Mouse (Mus musculus): ENCODE measurements at regions not wholly inside any gene's neighbourhood (a gene's known extent, or its start where the extent isn't known, plus 50 kb on each side); places are given as distances from the start of the nearest gene placed in this dataset.
A peak's percentile ranks its signal among the peaks of the same experiment; 100 is the strongest.

GRCm38 (mm10) chr3:39397255-39397654 lies 510.5 kb downstream of the Fat4 start:
- 52% methylated on average over 3 of the region's 3 CpGs for WGBS
- ATAC-seq (ENCODE audit: low FRiP score), result peak; percentile 52; the same call in 1 of the 2 replicates
- Histone ChIP-seq H3K27ac (no peak overlapping the region), H3K4me2 (no peak overlapping the region), H3K36me3 (no peaks in the 10 kb centered on the region), H3K27me3 (no peaks in the 10 kb centered on the region), H3K4me3 (no peak overlapping the region), H3K9me3 (no peaks in the 10 kb centered on the region), H3K9ac (no peak overlapping the region), H3K4me1 (replicated peaks) (no peaks in the 10 kb centered on the region)

GRCm38 (mm10) chr3:39397677-39398076 lies 510.9 kb downstream of the Fat4 start:
- 0 out of 2 replicates have a peak overlapping the region, but pooled peaks have one; percentile 48 for H3K27ac ChIP-seq
- no peak for ATAC-seq (ENCODE audit: low FRiP score)

GRCm38 (mm10) chr3:39424778-39425642 lies 538.3 kb downstream of the Fat4 start:
- H3K4me3 ChIP-seq, result no peak overlapping the region
- no peaks in the 10 kb centered on the region for H3K9me3 ChIP-seq
- no peak overlapping the region for H3K4me2 ChIP-seq
- WGBS, result 46% methylated on average over 5 of the region's 5 CpGs
- H3K27ac ChIP-seq, result peak overlapping the region; percentile 58; the same call in 1 of the 2 replicates
- peaks cover 8% of the 10 kb centered on the region for H3K4me1 ChIP-seq (replicated peaks)
- H3K9ac ChIP-seq, result no peak overlapping the region
- ATAC-seq (ENCODE audit: low FRiP score), result peak; percentile 61; the same call in 1 of the 2 replicates
- no peaks in the 10 kb centered on the region for H3K27me3 ChIP-seq
- H3K36me3 ChIP-seq, result no peaks in the 10 kb centered on the region

More at GRCm38 (mm10) chr3:39397677-39398076, 510.9 kb downstream of the Fat4 start:
- Histone ChIP-seq H3K9ac (no peak overlapping the region), H3K9me3 (no peaks in the 10 kb centered on the region), H3K27me3 (no peaks in the 10 kb centered on the region), H3K4me2 (no peak overlapping the region), H3K36me3 (no peaks in the 10 kb centered on the region), H3K4me3 (no peak overlapping the region), H3K4me1 (replicated peaks) (no peaks in the 10 kb centered on the region)
- WGBS, result 81% methylated on average over 2 of the region's 2 CpGs

- peak overlapping the region; percentile 58 for H3K27ac ChIP-seq
- no peak overlapping the region for H3K4me2 ChIP-seq
- no peak for ATAC-seq (ENCODE audit: low FRiP score)
- H3K4me3 ChIP-seq, result no peak overlapping the region
- H3K27me3 ChIP-seq, result no peaks in the 10 kb centered on the region
- H3K9ac ChIP-seq, result no peak overlapping the region
- no peaks in the 10 kb centered on the region for H3K9me3 ChIP-seq
- peaks cover 8% of the 10 kb centered on the region for H3K4me1 ChIP-seq (replicated peaks)
- H3K36me3 ChIP-seq, result no peaks in the 10 kb centered on the region
- 58% methylated on average over 2 of the region's 2 CpGs for WGBS
Observed at GRCm38 (mm10) chr3:39425643-39426016, 538.9 kb downstream of the Fat4 start.

- H3K27ac ChIP-seq, result no peak overlapping the region
- no peak for ATAC-seq (ENCODE audit: low FRiP score)
Observed at GRCm38 (mm10) chr3:39443328-39443727, 556.6 kb downstream of the Fat4 start.

GRCm38 (mm10) chr3:39455650-39456049 lies 568.9 kb downstream of the Fat4 start:
- no peak overlapping the region for H3K4me3 ChIP-seq
- no peak overlapping the region for H3K9ac ChIP-seq
- H3K4me1 ChIP-seq (replicated peaks), result 0 out of 2 replicates have a peak, but pooled peaks cover 6% of the 10 kb centered on the region
- no peaks in the 10 kb centered on the region for H3K27me3 ChIP-seq
- no peaks in the 10 kb centered on the region for H3K36me3 ChIP-seq
- no peak overlapping the region for H3K27ac ChIP-seq
- no peak overlapping the region for H3K4me2 ChIP-seq
- H3K9me3 ChIP-seq, result no peaks in the 10 kb centered on the region
- no peak for ATAC-seq (ENCODE audit: low FRiP score)

More at GRCm38 (mm10) chr3:39443328-39443727, 556.6 kb downstream of the Fat4 start:
- Histone ChIP-seq H3K4me2 (no peak overlapping the region), H3K9ac (no peak overlapping the region), H3K4me1 (replicated peaks) (no peaks in the 10 kb centered on the region), H3K4me3 (no peak overlapping the region), H3K36me3 (no peaks in the 10 kb centered on the region), H3K9me3 (no peaks in the 10 kb centered on the region), H3K27me3 (no peaks in the 10 kb centered on the region)
- WGBS, result 70% methylated on average over 10 of the region's 10 CpGs

- H3K4me2 ChIP-seq, result no peak overlapping the region
- WGBS, result 69% methylated on average over 14 of the region's 14 CpGs
- H3K9ac ChIP-seq, result no peak overlapping the region
- H3K27me3 ChIP-seq, result no peaks in the 10 kb centered on the region
- H3K9me3 ChIP-seq, result no peaks in the 10 kb centered on the region
- H3K4me1 ChIP-seq (replicated peaks), result 0 out of 2 replicates have a peak, but pooled peaks cover 6% of the 10 kb centered on the region
- H3K27ac ChIP-seq, result no peak overlapping the region
- no peak overlapping the region for H3K4me3 ChIP-seq
- no peaks in the 10 kb centered on the region for H3K36me3 ChIP-seq
- ATAC-seq (ENCODE audit: low FRiP score), result no peak
Observed at GRCm38 (mm10) chr3:39460183-39460888, 573.6 kb downstream of the Fat4 start.

- H3K27ac ChIP-seq, result no peak overlapping the region
- H3K9ac ChIP-seq, result no peak overlapping the region
- no peaks in the 10 kb centered on the region for H3K9me3 ChIP-seq
- WGBS, result 90% methylated on average over 4 of the region's 4 CpGs
- H3K27me3 ChIP-seq, result no peaks in the 10 kb centered on the region
- no peak for ATAC-seq (ENCODE audit: low FRiP score)
- 0 out of 2 replicates have a peak, but pooled peaks cover 6% of the 10 kb centered on the region for H3K4me1 ChIP-seq (replicated peaks)
- H3K4me3 ChIP-seq, result no peak overlapping the region
- no peak overlapping the region for H3K4me2 ChIP-seq
- H3K36me3 ChIP-seq, result no peaks in the 10 kb centered on the region
Observed at GRCm38 (mm10) chr3:39461561-39461960, 574.8 kb downstream of the Fat4 start.

GRCm38 (mm10) chr3:39465811-39466210 lies 579.1 kb downstream of the Fat4 start:
- Histone ChIP-seq H3K4me2 (no peak overlapping the region), H3K27me3 (no peaks in the 10 kb centered on the region), H3K4me3 (no peak overlapping the region), H3K36me3 (no peaks in the 10 kb centered on the region), H3K9me3 (no peaks in the 10 kb centered on the region), H3K4me1 (replicated peaks) (no peaks in the 10 kb centered on the region), H3K9ac (no peak overlapping the region), H3K27ac (no peak overlapping the region)
- WGBS, result 74% methylated on average over 3 of the region's 3 CpGs
- no peak for ATAC-seq (ENCODE audit: low FRiP score)

- WGBS, result 80% methylated on average over 7 of the region's 7 CpGs
Observed at GRCm38 (mm10) chr3:39489392-39489791, 602.7 kb downstream of the Fat4 start.

GRCm38 (mm10) chr3:39494363-39494762 lies 607.6 kb downstream of the Fat4 start:
- Histone ChIP-seq H3K9me3 (no peaks in the 10 kb centered on the region), H3K4me2 (no peak overlapping the region), H3K27ac (no peak overlapping the region), H3K4me3 (no peak overlapping the region), H3K4me1 (replicated peaks) (no peaks in the 10 kb centered on the region), H3K9ac (no peak overlapping the region), H3K27me3 (no peaks in the 10 kb centered on the region), H3K36me3 (no peaks in the 10 kb centered on the region)
- 95% methylated on average over 3 of the region's 3 CpGs for WGBS
- ATAC-seq (ENCODE audit: low FRiP score), result no peak

More at GRCm38 (mm10) chr3:39489392-39489791, 602.7 kb downstream of the Fat4 start:
- Histone ChIP-seq H3K4me3 (no peak overlapping the region), H3K4me2 (no peak overlapping the region), H3K9ac (no peak overlapping the region), H3K4me1 (replicated peaks) (no peaks in the 10 kb centered on the region), H3K36me3 (no peaks in the 10 kb centered on the region), H3K27me3 (no peaks in the 10 kb centered on the region), H3K27ac (no peak overlapping the region), H3K9me3 (no peaks in the 10 kb centered on the region)
- ATAC-seq (ENCODE audit: low FRiP score), result no peak

GRCm38 (mm10) chr3:39528087-39528486 lies 641.3 kb downstream of the Fat4 start:
- WGBS, result 90% methylated on average over 5 of the region's 5 CpGs
- no peak overlapping the region for H3K9ac ChIP-seq
- H3K4me3 ChIP-seq, result no peak overlapping the region
- H3K27ac ChIP-seq, result no peak overlapping the region
- no peaks in the 10 kb centered on the region for H3K4me1 ChIP-seq (replicated peaks)
- H3K27me3 ChIP-seq, result no peaks in the 10 kb centered on the region
- no peak overlapping the region for H3K4me2 ChIP-seq
- no peaks in the 10 kb centered on the region for H3K36me3 ChIP-seq
- ATAC-seq (ENCODE audit: low FRiP score), result no peak
- H3K9me3 ChIP-seq, result no peaks in the 10 kb centered on the region
